Mouse (Mus musculus): Measurements from ENCODE around the gene Atr. TPM values are rescaled to one million over a fixed set of nuclear protein-coding genes. Genes with fewer than 3 reads are reported as not detected.

The Atr gene
- polyA plus RNA-seq (2017; shearing (Covaris generic)) = 39.3 TPM

DNA sequence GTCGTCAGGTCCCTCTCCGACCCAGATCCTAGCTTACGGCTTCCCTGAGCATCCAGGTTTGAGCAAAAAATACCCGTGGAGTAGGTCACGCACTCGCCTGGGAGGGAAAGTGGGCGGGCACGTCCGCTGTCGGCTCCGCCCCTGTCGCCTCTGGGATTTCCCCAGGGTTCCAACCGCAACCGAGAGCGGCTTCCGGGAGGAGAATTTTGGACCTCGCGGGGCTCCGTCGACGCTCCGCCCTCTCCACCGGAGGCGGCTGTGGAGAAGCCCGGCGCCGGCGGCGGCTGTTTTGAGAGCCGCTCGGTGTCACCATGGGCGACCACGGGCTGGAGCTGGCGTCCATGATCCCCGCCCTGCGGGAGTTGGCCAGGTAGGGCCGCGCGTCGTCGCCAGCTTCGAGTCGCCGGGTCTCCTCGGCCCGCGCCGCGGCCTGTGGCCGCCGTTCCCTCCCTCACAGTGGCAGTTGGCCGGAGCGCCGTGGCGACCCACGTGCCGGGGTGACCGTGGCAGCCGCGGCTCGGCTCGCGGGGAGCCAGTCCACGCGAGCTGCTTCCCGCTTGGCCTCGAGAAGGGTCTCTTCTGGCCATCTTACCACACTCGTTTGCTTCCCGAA lies at the start of gene Atr:
TSS of gene Atr (plus strand) at position 184 of the 613 bp plus-strand sequence.

DNA sequence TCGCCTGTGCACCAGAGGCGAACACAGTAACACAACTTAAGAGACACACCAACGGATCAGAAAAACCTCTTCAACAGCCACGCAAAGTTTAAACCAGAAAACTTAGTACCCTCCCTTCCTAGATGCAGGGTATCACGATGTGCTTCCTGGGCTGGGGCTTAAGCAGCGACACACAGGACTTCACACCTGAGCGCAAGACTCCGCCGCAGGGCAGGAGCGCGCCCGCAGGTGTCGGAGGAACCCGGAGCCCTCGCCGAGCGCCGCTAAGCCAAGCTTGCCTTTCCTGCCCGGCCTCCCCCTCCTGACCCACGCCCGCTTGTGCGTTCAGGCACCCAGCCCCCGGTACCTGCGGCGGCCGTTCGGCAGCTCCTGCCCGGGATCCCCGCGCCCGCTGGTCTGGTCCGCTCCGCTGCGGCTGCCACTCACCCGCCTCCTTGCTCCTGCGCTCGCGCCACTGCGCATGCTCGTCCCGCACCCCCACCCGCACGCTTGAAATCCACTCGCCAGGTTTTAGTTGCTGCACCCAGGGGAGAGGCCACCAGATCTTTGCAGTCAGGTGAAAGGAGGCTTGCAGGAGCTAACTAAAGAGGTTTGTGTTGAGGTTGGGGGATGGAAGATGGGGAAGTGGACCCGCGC lies 12.5 kb upstream of the Atr start, which contains the start of gene Pls1:
TSS of gene Pls1 (minus strand) at position 487 of the 636 bp plus-strand sequence.

DNA sequence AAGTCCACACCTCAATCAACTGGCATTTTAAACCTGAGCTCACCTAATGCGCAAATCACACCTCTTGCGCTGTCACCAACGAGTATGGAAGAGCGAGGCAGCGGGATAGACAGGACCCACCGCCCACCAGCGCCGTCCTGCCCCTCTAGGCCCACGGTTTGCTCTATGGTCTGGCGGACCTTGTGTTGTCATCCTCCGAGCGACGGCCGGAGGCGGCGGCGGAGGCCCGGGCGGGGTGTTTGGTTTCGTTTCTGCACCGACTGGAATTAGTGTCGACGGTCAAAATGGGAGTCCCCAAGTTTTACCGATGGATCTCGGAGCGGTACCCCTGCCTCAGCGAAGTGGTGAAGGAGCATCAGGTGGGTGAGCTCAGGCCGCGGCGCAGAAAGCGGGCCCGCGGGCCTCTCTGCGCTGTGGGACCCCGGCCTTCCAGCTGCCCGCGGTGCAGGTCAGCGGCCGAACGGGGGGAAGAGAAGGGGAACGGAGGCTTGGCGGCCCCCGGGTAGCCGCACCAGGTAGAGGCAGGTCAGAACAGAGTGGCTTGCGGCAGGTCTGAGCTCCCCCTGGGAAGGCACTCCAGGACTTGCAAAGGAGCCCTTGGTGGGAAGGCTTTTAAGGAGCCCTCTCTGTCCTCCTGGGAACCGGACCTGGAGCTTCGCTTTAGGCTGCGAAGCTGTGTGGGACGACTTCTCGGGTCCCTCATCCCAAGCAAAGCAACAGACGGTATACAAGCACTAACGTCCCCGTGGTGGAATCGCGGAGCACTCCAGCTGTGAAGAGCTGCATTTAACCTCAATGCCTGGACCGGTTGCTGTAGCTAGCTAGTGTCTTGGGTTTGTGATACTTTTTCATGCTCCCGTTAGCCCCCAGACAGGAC lies 97.4 kb downstream of the Atr start, which contains the start of gene Xrn1:
TSS of gene Xrn1 (plus strand) at position 176 of the 877 bp plus-strand sequence.

Other genes starting within 250 kb of the Atr start
- gene Pcolce2, start 220.0 kb upstream of the Atr start, polyA plus RNA-seq (2017; shearing (Covaris generic)) = 0.06 TPM
- gene Trpc1, start 107.2 kb upstream of the Atr start, polyA plus RNA-seq (2017; shearing (Covaris generic)) = 0.15 TPM
- 0.37 TPM for gene Pls1, start 12.3 kb upstream of the Atr start, polyA plus RNA-seq (2017; shearing (Covaris generic))
- 65.2 TPM for gene Xrn1, start 97.2 kb downstream of the Atr start, polyA plus RNA-seq (2017; shearing (Covaris generic))

Data from activated CD4-positive, CD25-positive, alpha-beta regulatory T cell, adult 9 weeks (primary cell).